Mouse (Mus musculus): Measurements from ENCODE around the gene Phb2. TPM values are rescaled to one million over a fixed set of nuclear protein-coding genes. Genes with fewer than 3 reads are reported as not detected.

Gene Phb2
- polyA plus RNA-seq (2014; fragmentation: Illumina TruSeq; extraction: RNeasy Lipid Tissue Mini Kit (QIAGEN cat#74804); ENCODE audit: low read depth, low replicate concordance): 27.3 TPM

GRCm38 (mm10) chr6:124711824-124712782 lies at the start of gene Phb2, which contains the start of gene Emg1:
Phb2 (plus strand) TSS chr6:124712336.
Emg1 (minus strand) TSS chr6:124712178.

GRCm38 (mm10) chr6:124662477-124663423 lies 49.4 kb upstream of the Phb2 start, which contains the start of gene Lpcat3:
Lpcat3 (plus strand) TSS chr6:124663027.

GRCm38 (mm10) chr6:124738511-124739023 lies 26.4 kb downstream of the Phb2 start, which contains the start of gene Ptpn6:
Ptpn6 (minus strand) TSS chr6:124738714.

GRCm38 (mm10) chr6:124740888-124741761 lies 29.0 kb downstream of the Phb2 start, which contains the start of gene Grcc10:
Grcc10 (minus strand) TSS chr6:124741374.

GRCm38 (mm10) chr6:124755831-124756595 lies 43.9 kb downstream of the Phb2 start, which contains the start of the genes Gm45234 and Atn1:
Gm45234 (minus strand) TSS chr6:124756021.
Atn1 (minus strand) TSS chr6:124756524.

Other genes with a start within 250 kb of the Phb2 start
- gene Clstn3, start 247.5 kb upstream of the Phb2 start, polyA plus RNA-seq (2014; fragmentation: Illumina TruSeq; extraction: RNeasy Lipid Tissue Mini Kit (QIAGEN cat#74804); ENCODE audit: low read depth, low replicate concordance): not detected
- 5.5 TPM for gene C1rl, start 219.2 kb upstream of the Phb2 start, polyA plus RNA-seq (2014; fragmentation: Illumina TruSeq; extraction: RNeasy Lipid Tissue Mini Kit (QIAGEN cat#74804); ENCODE audit: low read depth, low replicate concordance)
- gene C1ra, start 199.9 kb upstream of the Phb2 start, polyA plus RNA-seq (2014; fragmentation: Illumina TruSeq; extraction: RNeasy Lipid Tissue Mini Kit (QIAGEN cat#74804); ENCODE audit: low read depth, low replicate concordance): 6.9 TPM
- gene C1s1, start 170.0 kb upstream of the Phb2 start, polyA plus RNA-seq (2014; fragmentation: Illumina TruSeq; extraction: RNeasy Lipid Tissue Mini Kit (QIAGEN cat#74804); ENCODE audit: low read depth, low replicate concordance): 38.4 TPM
- gene C1rb, start 142.0 kb upstream of the Phb2 start, polyA plus RNA-seq (2014; fragmentation: Illumina TruSeq; extraction: RNeasy Lipid Tissue Mini Kit (QIAGEN cat#74804); ENCODE audit: low read depth, low replicate concordance): not detected
- gene C1s2, start 76.3 kb upstream of the Phb2 start, polyA plus RNA-seq (2014; fragmentation: Illumina TruSeq; extraction: RNeasy Lipid Tissue Mini Kit (QIAGEN cat#74804); ENCODE audit: low read depth, low replicate concordance): 0.20 TPM
- gene Lpcat3, start 49.3 kb upstream of the Phb2 start, polyA plus RNA-seq (2014; fragmentation: Illumina TruSeq; extraction: RNeasy Lipid Tissue Mini Kit (QIAGEN cat#74804); ENCODE audit: low read depth, low replicate concordance): 51.6 TPM
- 19.5 TPM for gene Emg1, start 158 bp upstream of the Phb2 start, polyA plus RNA-seq (2014; fragmentation: Illumina TruSeq; extraction: RNeasy Lipid Tissue Mini Kit (QIAGEN cat#74804); ENCODE audit: low read depth, low replicate concordance)
- gene Ptpn6, start 26.4 kb downstream of the Phb2 start, polyA plus RNA-seq (2014; fragmentation: Illumina TruSeq; extraction: RNeasy Lipid Tissue Mini Kit (QIAGEN cat#74804); ENCODE audit: low read depth, low replicate concordance): 1.1 TPM
- 2.9 TPM for gene Grcc10, start 29.0 kb downstream of the Phb2 start, polyA plus RNA-seq (2014; fragmentation: Illumina TruSeq; extraction: RNeasy Lipid Tissue Mini Kit (QIAGEN cat#74804); ENCODE audit: low read depth, low replicate concordance)
- not detected for gene Gm45234, start 43.7 kb downstream of the Phb2 start, polyA plus RNA-seq (2014; fragmentation: Illumina TruSeq; extraction: RNeasy Lipid Tissue Mini Kit (QIAGEN cat#74804); ENCODE audit: low read depth, low replicate concordance)
- gene Atn1, start 44.2 kb downstream of the Phb2 start, polyA plus RNA-seq (2014; fragmentation: Illumina TruSeq; extraction: RNeasy Lipid Tissue Mini Kit (QIAGEN cat#74804); ENCODE audit: low read depth, low replicate concordance): 1.1 TPM
- gene Eno2, start 57.3 kb downstream of the Phb2 start, polyA plus RNA-seq (2014; fragmentation: Illumina TruSeq; extraction: RNeasy Lipid Tissue Mini Kit (QIAGEN cat#74804); ENCODE audit: low read depth, low replicate concordance): not detected
- gene Lrrc23, start 67.4 kb downstream of the Phb2 start, polyA plus RNA-seq (2014; fragmentation: Illumina TruSeq; extraction: RNeasy Lipid Tissue Mini Kit (QIAGEN cat#74804); ENCODE audit: low read depth, low replicate concordance): not detected
- gene Spsb2, start 96.3 kb downstream of the Phb2 start, polyA plus RNA-seq (2014; fragmentation: Illumina TruSeq; extraction: RNeasy Lipid Tissue Mini Kit (QIAGEN cat#74804); ENCODE audit: low read depth, low replicate concordance): 0.36 TPM
- 40.9 TPM for gene Tpi1, start 102.0 kb downstream of the Phb2 start, polyA plus RNA-seq (2014; fragmentation: Illumina TruSeq; extraction: RNeasy Lipid Tissue Mini Kit (QIAGEN cat#74804); ENCODE audit: low read depth, low replicate concordance)
- gene Usp5, start 117.1 kb downstream of the Phb2 start, polyA plus RNA-seq (2014; fragmentation: Illumina TruSeq; extraction: RNeasy Lipid Tissue Mini Kit (QIAGEN cat#74804); ENCODE audit: low read depth, low replicate concordance): 17.3 TPM
- 0.69 TPM for gene Cdca3, start 117.2 kb downstream of the Phb2 start, polyA plus RNA-seq (2014; fragmentation: Illumina TruSeq; extraction: RNeasy Lipid Tissue Mini Kit (QIAGEN cat#74804); ENCODE audit: low read depth, low replicate concordance)
- not detected for gene Gnb3, start 127.9 kb downstream of the Phb2 start, polyA plus RNA-seq (2014; fragmentation: Illumina TruSeq; extraction: RNeasy Lipid Tissue Mini Kit (QIAGEN cat#74804); ENCODE audit: low read depth, low replicate concordance)
- not detected for gene P3h3, start 145.4 kb downstream of the Phb2 start, polyA plus RNA-seq (2014; fragmentation: Illumina TruSeq; extraction: RNeasy Lipid Tissue Mini Kit (QIAGEN cat#74804); ENCODE audit: low read depth, low replicate concordance)
- gene Gpr162, start 151.6 kb downstream of the Phb2 start, polyA plus RNA-seq (2014; fragmentation: Illumina TruSeq; extraction: RNeasy Lipid Tissue Mini Kit (QIAGEN cat#74804); ENCODE audit: low read depth, low replicate concordance): not detected
- gene Cd4, start 175.9 kb downstream of the Phb2 start, polyA plus RNA-seq (2014; fragmentation: Illumina TruSeq; extraction: RNeasy Lipid Tissue Mini Kit (QIAGEN cat#74804); ENCODE audit: low read depth, low replicate concordance): 0.36 TPM
- not detected for gene Lag3, start 199.4 kb downstream of the Phb2 start, polyA plus RNA-seq (2014; fragmentation: Illumina TruSeq; extraction: RNeasy Lipid Tissue Mini Kit (QIAGEN cat#74804); ENCODE audit: low read depth, low replicate concordance)
- gene Ptms, start 207.8 kb downstream of the Phb2 start, polyA plus RNA-seq (2014; fragmentation: Illumina TruSeq; extraction: RNeasy Lipid Tissue Mini Kit (QIAGEN cat#74804); ENCODE audit: low read depth, low replicate concordance): 287 TPM
- gene Mlf2, start 219.1 kb downstream of the Phb2 start, polyA plus RNA-seq (2014; fragmentation: Illumina TruSeq; extraction: RNeasy Lipid Tissue Mini Kit (QIAGEN cat#74804); ENCODE audit: low read depth, low replicate concordance): 11.8 TPM